Mouse (Mus musculus) E14TG2a.4 (cell line): Measurements from ENCODE around the gene Ndst4.

ENCODE experiments used
- CTCF ChIP-seq: conservative IDR thresholded peaks from 2 replicates; pipeline ENCODE4 v1.5.1; 2014; ENCODE audit warnings: low read length
- NANOG ChIP-seq: IDR thresholded peaks from 2 replicates; pipeline ENCODE4 v1.6.1; 2014; ENCODE audit warnings: borderline replicate concordance, low read length, mixed read lengths
- POU5F1 ChIP-seq: IDR thresholded peaks from 2 replicates; pipeline ENCODE4 v1.6.1; 2014; ENCODE audit warnings: low read length, borderline replicate concordance

DNA sequence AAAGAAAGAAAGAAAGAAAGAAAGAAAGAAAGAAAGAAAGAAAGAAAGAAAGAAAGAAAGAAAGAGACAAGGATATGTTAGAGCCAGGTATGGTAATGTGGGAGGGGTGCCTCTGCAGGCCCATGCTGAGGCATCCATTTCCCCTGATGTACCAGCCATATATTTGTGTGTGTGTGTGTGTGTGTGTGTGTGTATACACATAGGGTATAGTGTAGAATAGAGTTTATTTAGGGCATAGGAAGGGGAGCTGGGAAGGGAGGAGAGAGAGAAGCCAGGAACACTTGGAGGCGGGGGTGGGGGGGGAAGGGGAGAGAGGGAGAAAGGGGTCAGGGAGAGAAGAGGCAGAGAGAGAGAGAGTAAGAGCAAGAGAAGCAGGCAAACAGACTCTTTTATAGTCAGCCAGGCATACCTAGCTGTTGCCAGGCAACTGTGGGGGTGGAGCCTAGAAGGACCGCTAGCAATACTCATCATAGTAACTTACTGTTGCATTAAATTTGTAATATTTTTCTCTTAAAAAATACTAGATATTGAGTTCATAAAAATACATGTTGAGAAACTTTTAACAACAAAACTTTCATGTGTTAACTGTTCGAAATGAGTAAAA lies 256.3 kb downstream of the Ndst4 start:
- no peak for TF ChIP-seq CTCF
- TF ChIP-seq POU5F1 = no peak
- no peak for TF ChIP-seq NANOG
